Mouse (Mus musculus): Measurements from ENCODE around the gene Nfia. TPM values are rescaled to one million over a fixed set of nuclear protein-coding genes. Genes with fewer than 3 reads are reported as not detected.

Nfia gene
- polyA plus RNA-seq, 1 experiment from 2014 or later, result 9.9 TPM

GRCm38 (mm10) chr4:98142879-98143436, 370.4 kb downstream of the Nfia start:
- ATAC-seq (no peak), DNase-seq (no peak)
- Histone ChIP-seq H3K9me3 (ENCODE audit: low read length) (no peaks in the 10 kb centered on the region), H3K9ac (replicated peaks) (no peak overlapping the region), H3K27ac (ENCODE audit: low read depth) (no peak overlapping the region), H3K4me2 (ENCODE audit: low read depth, low read length) (no peak overlapping the region), H3K36me3 (replicated peaks; ENCODE audit: insufficient read depth, low read length) (no peaks in the 10 kb centered on the region), H3K4me3 (ENCODE audit: low read depth, low read length) (no peak overlapping the region), H3K27me3 (ENCODE audit: insufficient read depth, low read length) (no peaks in the 10 kb centered on the region), H3K4me1 (ENCODE audit: insufficient read depth) (no peaks in the 10 kb centered on the region)
- TF ChIP-seq CTCF (IDR thresholded peaks at IDR 0.05; ENCODE audit: low read depth), result no peak
- no peak for TF ChIP-seq EP300 (IDR thresholded peaks at IDR 0.05; ENCODE audit: low read depth)
- 59% methylated on average over 1 of the region's 1 CpGs for WGBS (ENCODE audit: insufficient replicate concordance)

DNA sequence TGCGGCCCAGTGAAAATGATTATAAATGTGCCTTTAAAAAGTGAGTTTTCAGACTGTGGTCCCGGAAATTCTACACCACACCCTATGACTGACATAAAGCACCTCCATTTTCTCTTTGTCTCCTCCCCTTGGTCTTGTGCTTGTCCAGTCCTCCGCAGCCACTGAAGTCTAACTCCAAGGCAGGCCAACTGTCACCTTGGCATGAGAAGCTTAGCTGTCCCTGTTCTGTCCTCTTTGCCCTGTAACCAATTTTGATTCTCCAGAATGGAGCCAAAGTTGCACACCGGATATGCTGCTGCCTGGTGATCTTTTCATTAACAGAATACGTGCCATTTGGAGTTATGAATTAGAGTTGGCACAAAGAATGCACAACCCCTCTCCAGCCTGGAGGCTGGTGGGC, 378.0 kb downstream of the Nfia start:
- H3K9me3 ChIP-seq (ENCODE audit: low read length), result no peaks in the 10 kb centered on the region
- TF ChIP-seq EP300 (IDR thresholded peaks at IDR 0.05; ENCODE audit: low read depth), result no peak
- TF ChIP-seq CTCF (IDR thresholded peaks at IDR 0.05; ENCODE audit: low read depth), result no peak
- H3K36me3 ChIP-seq (replicated peaks; ENCODE audit: insufficient read depth, low read length), result no peaks in the 10 kb centered on the region
- H3K9ac ChIP-seq (replicated peaks), result no peak overlapping the region
- WGBS (ENCODE audit: insufficient replicate concordance), result 87% methylated on average over 5 of the region's 5 CpGs
- no peak for DNase-seq
- no peak overlapping the region for H3K27ac ChIP-seq (ENCODE audit: low read depth)
- no peaks in the 10 kb centered on the region for H3K4me1 ChIP-seq (ENCODE audit: insufficient read depth)
- H3K4me2 ChIP-seq (ENCODE audit: low read depth, low read length), result no peak overlapping the region
- no peaks in the 10 kb centered on the region for H3K27me3 ChIP-seq (ENCODE audit: insufficient read depth, low read length)
- no peak overlapping the region for H3K4me3 ChIP-seq (ENCODE audit: low read depth, low read length)
- no peak for ATAC-seq

- ATAC-seq, result no peak
- no peak for DNase-seq
- H3K9me3 ChIP-seq (ENCODE audit: low read length), result no peaks in the 10 kb centered on the region
- H3K4me3 ChIP-seq (ENCODE audit: low read depth, low read length), result no peak overlapping the region
- WGBS (ENCODE audit: insufficient replicate concordance), result 76% methylated on average over 3 of the region's 3 CpGs
- H3K27me3 ChIP-seq (ENCODE audit: insufficient read depth, low read length), result no peaks in the 10 kb centered on the region
- TF ChIP-seq CTCF (IDR thresholded peaks at IDR 0.05; ENCODE audit: low read depth) (no peak), EP300 (IDR thresholded peaks at IDR 0.05; ENCODE audit: low read depth) (no peak)
- no peak overlapping the region for H3K9ac ChIP-seq (replicated peaks)
- no peaks in the 10 kb centered on the region for H3K36me3 ChIP-seq (replicated peaks; ENCODE audit: insufficient read depth, low read length)
- H3K27ac ChIP-seq (ENCODE audit: low read depth), result no peak overlapping the region
- H3K4me1 ChIP-seq (ENCODE audit: insufficient read depth), result no peaks in the 10 kb centered on the region
- H3K4me2 ChIP-seq (ENCODE audit: low read depth, low read length), result no peak overlapping the region
Observed at GRCm38 (mm10) chr4:98157921-98158320, 385.4 kb downstream of the Nfia start.

GRCm38 (mm10) chr4:98166379-98166778, 393.8 kb downstream of the Nfia start:
- H3K4me3 ChIP-seq (ENCODE audit: low read depth, low read length), result no peak overlapping the region
- ATAC-seq (no peak), DNase-seq (no peak)
- no peaks in the 10 kb centered on the region for H3K27me3 ChIP-seq (ENCODE audit: insufficient read depth, low read length)
- no peaks in the 10 kb centered on the region for H3K9me3 ChIP-seq (ENCODE audit: low read length)
- no peaks in the 10 kb centered on the region for H3K4me1 ChIP-seq (ENCODE audit: insufficient read depth)
- no peak overlapping the region for H3K27ac ChIP-seq (ENCODE audit: low read depth)
- 76% methylated on average over 3 of the region's 3 CpGs for WGBS (ENCODE audit: insufficient replicate concordance)
- no peak for TF ChIP-seq CTCF (IDR thresholded peaks at IDR 0.05; ENCODE audit: low read depth)
- TF ChIP-seq EP300 (IDR thresholded peaks at IDR 0.05; ENCODE audit: low read depth), result no peak
- H3K9ac ChIP-seq (replicated peaks), result no peak overlapping the region
- no peak overlapping the region for H3K4me2 ChIP-seq (ENCODE audit: low read depth, low read length)
- H3K36me3 ChIP-seq (replicated peaks; ENCODE audit: insufficient read depth, low read length), result no peaks in the 10 kb centered on the region

Other genes starting within 250 kb of the Nfia start
- not detected in 2 replicates for gene E130114P18Rik, start 5.3 kb downstream of the Nfia start, polyA plus RNA-seq (2015; fragmentation: Nextera tagmentation; extraction: Ambion mirVana)